Mouse (Mus musculus) lung, postnatal 10 days (tissue): ENCODE results near the gene Il22ra1.
A peak's percentile ranks its signal among the peaks of the same experiment; 100 is the strongest.
"Not testable (repeated sequence)": the region's sequence is repeated elsewhere in the genome, so short reads cannot be mapped to it uniquely, and the experiment has no call there.

Source experiments
- DNase-seq: peaks from one replicate; pipeline ENCODE4 v3.0.0; 2021

The Il22ra1 gene

GRCm38 (mm10) chr4:135727817-135728216 lies at the start of gene Il22ra1:
Gene Il22ra1 (plus strand): TSS chr4:135728172.
- DNase-seq = peak; percentile 30

DNA sequence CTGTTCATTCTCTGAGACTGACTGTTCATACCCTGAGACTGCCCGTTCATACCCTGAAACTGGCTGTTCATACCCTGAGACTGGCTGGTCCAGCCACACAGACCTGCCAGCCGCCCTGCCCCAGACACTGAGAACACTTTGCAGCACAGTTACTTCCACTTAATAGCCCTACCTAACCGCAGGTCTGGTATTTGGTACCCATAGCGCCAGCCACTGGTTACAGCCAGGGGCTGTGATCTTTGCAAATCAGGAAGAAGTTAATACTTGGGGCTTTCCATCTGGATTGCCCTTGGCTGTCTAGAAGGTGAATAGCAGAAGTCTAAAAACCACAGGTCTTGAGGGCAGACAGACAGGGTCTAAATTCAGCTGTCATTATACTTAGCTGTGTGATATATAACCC lies 48.7 kb upstream of the Il22ra1 start:
- no peak for DNase-seq

GRCm38 (mm10) chr4:135681789-135682188 lies 46.2 kb upstream of the Il22ra1 start:
- DNase-seq = no peak

- DNase-seq = peak; percentile 61
These were observed 44.4 kb upstream of the Il22ra1 start for GRCm38 (mm10) chr4:135683553-135683952.

DNA sequence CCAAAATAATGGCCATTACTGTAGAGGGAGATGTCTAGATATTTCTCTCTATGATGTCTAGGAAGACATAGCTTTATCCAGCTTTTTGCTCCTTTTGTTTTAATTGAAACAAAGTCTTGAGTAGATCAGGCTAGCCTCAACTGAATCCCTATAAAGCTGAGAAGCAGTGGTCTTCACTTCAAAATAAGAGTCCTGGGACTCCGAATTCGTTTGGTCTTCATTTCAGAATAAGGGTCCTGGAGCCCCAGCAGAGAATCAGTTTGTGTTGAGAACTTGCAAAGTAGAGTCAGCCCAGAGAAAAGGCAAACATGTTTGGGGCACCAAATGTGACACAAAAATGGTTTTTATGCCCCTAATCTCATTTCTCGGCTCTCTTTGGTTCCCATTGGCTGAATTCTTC lies 43.2 kb upstream of the Il22ra1 start:
- no peak for DNase-seq

DNA sequence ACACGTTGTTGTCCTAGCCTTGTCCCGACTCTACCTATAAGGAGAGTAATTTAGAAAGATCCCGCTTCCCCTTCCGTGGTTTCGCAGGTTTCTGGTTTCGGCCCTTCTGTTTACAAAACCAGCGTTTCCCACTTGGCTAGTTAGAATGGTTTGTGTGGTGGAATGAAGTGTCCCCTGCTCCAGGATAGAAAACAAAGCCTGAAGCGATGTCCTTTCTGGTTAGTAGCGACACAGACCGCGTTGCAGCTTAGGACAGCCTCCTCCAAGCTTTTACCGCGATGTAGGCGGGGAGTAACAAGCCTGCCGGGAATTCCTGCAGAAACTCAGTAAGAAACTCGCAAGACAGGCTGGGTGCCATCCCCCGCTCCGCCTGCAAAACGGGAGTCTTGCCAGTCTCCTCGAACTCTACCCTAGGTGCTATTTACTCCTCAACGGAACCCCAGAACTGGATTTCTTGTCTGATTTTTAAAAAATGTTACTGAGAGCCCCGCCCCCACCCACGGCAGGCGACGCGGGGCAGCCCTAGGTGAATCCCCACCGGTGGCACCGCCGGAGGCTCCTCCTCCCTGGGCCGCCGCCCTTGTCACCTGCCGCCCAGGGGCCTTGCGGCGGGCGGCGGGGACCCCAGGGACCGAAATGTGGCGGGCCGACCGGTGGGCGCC lies 41.9 kb upstream of the Il22ra1 start, which contains the start of gene Ifnlr1:
Ifnlr1 (plus strand) TSS at position 382 of the 662 bp plus-strand sequence.
- peak; percentile 53 for DNase-seq

- no peak for DNase-seq
These were observed 41.4 kb upstream of the Il22ra1 start for GRCm38 (mm10) chr4:135686568-135686953.

DNA sequence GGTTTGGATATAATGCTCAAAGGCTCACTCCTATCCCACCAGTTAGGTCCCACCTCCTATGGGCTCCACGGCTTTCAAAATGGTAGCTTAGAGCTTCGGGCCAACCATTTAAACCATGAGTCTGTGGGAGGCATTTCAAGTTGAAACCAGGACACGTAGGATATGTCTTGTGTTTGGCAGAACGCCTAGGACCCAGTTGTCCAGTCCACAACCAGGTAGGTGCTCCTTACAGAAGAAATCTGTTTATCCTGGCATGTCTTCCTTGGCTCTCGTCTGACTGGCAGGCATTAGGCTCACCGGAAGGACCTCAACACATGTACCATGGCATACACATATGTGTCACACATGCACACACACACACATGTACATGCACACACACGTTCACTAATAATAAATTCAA lies 38.2 kb upstream of the Il22ra1 start:
- no peak for DNase-seq

GRCm38 (mm10) chr4:135690241-135690640 lies 37.7 kb upstream of the Il22ra1 start:
- DNase-seq = peak; percentile 54

DNA sequence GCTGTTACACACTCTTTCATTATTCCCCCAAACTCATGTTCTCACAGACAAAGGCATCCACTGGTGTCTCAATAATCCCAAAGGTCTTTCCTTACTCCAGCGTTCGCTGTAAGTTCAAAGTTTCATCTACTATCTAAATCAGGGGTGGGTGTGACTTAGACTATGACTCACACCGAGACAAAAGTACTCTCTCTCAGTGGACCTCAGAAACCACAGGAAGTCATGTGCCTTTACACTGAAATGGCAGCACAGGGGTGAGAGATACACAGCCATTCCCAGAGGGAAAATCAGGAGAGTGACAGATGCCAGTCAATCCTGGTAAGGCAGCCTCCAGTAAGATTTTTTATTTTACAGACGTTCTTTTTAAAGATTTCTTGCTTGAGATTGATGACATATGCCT lies 35.1 kb upstream of the Il22ra1 start:
- no peak for DNase-seq

DNA sequence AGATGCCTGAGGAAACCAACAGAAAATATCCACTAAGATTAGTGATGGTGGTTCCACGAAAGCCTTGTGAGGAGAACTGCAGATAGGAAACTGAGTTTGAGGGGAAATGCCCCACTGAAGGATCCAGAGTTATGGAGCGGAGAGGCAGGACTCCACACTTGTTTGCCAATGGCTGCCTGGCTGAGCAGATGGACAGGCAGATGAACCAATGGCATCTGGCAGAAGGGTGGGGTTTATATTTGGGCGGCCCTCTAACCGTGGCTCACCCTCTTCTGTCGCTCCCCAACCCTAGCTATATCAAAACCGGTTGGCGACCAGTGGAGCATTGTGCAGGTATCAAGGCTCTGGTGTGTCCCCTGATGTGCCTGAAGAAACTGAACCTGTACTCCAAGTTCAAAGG lies 29.5 kb upstream of the Il22ra1 start:
- no peak for DNase-seq

- no peak for DNase-seq
These were observed 24.5 kb upstream of the Il22ra1 start for GRCm38 (mm10) chr4:135703497-135703896.

- no peak for DNase-seq
These were observed 24.0 kb upstream of the Il22ra1 start for GRCm38 (mm10) chr4:135704016-135704415.

DNA sequence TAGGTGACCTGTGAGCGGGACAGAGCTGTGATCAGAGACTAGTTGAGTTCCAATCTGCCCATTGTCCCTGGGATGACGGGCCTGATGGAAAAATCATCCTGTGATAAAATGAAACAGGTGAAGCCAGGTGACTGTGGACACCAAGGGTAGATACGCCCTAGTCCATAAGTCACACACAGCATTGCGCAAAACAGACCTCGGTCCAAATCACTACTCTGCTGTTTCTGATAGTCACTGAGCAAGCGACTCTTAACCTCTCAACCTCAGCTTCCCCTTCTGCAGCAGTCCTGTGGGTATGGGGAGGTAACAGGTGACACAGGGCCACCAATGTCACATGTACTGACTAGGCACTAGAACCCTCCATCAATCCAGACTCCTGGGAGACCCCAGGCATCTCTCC lies 21.9 kb upstream of the Il22ra1 start:
- no peak for DNase-seq

GRCm38 (mm10) chr4:135709072-135709564 lies 18.9 kb upstream of the Il22ra1 start:
- DNase-seq = peak; percentile 89

- DNase-seq = no peak
These were observed 18.4 kb upstream of the Il22ra1 start for GRCm38 (mm10) chr4:135709621-135710020.

DNA sequence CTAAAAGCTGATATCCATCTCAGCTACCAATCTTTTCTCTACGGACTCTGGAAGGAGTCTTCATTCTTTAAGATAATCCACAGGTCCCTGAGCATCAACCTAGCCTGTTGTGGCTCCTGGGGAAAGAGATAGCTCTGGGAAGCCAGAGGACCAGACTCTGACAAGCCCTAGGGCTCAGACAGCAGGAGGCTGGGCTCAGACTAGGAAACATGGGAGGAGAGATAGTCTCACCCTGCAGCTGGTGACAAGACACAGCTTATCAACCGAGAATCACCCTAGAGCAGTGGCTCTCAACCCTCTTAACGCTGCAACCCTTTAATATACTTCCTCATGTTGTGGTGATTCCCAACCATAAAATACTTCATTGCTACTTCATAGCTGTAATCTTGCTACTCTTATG lies 17.6 kb upstream of the Il22ra1 start:
- DNase-seq = no peak

DNA sequence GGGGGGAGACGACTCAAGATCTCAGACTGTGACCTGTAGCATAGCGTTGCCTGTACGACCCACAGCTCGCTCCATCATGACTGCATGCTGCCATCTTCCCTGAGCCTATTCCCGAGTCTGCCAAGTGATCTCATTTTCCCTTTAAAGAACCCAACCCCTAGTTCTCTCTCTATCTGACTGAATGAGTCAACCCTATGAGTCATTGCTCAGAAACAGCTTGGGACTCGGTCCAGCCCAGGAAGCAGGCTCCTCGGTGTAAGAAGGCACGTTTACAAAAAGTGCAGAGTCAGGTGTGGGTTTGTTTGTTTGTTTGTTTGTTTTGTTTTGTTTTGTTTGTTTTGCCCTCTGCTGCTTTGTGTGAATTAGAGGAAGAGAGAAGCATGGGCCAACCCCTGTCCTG lies 13.2 kb upstream of the Il22ra1 start:
- DNase-seq = no peak

DNA sequence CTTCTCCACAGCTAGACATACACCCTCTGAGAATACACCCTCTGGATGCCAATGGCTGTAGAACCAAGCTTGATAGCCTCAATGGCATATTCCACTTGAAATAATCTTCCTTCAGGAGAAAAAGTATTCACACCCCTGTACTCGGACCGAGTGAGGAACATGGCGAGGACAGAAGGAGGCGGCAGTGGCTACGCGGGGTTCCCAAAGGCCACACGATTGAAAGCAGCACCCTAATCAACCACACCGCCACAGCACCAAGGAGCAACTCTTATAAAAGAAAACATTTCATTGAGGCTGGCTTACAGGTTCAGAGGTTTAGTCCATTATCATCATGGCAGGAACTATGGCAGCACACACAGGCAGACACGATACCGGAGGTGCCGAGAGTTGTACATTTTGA lies 11.5 kb upstream of the Il22ra1 start:
- not testable (repeated sequence) for DNase-seq

DNA sequence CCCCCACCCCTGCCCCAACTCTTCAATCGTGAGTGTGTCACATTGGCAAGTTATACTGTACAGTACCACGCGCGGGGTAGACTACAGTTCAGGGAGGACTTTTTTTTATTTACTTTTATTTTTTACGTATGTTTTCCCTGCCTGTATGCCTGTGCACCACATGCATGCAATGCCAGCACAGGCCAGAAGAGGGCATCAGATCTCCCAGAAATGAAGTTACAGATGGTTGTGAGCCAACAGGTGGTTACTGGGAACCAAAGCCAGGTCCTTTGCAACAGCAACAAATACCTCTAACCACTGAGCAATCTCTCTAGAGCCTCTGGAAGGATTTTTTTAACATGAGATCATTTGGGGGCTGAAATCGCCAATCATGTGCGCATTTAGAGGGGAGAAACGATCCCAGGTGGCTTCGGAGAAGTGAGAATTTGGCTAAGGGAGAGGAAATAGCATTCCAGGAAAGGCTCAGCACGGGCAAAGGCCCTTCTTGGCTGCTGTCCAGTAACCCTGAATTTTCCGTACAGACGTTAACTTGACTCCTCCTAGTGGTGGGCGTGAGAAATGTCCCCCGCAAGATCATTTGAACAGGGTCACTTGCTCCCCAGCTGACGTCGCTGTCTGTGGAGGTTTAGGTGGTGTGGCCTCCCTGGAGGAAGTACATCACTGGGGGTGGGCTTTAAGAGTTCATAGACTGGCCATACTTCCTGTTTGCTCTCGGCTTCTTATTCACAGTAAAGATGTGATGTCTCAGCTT lies 5.3 kb upstream of the Il22ra1 start:
- no peak for DNase-seq

GRCm38 (mm10) chr4:135726416-135726815 lies 1.6 kb upstream of the Il22ra1 start:
- DNase-seq = no peak

GRCm38 (mm10) chr4:135730204-135730603 lies 2.2 kb downstream of the Il22ra1 start:
- DNase-seq = no peak

- DNase-seq = no peak
These were observed 3.0 kb downstream of the Il22ra1 start for GRCm38 (mm10) chr4:135730951-135731350.

GRCm38 (mm10) chr4:135733901-135734300 lies 5.9 kb downstream of the Il22ra1 start:
- DNase-seq = no peak
